Mouse (Mus musculus): ENCODE measurements around the gene Armh3. TPM values are rescaled to one million over a fixed set of nuclear protein-coding genes. Genes with fewer than 3 reads are reported as not detected.
A peak's percentile ranks its signal among the peaks of the same experiment; 100 is the strongest.
"Not testable (repeated sequence)": the region's sequence is repeated elsewhere in the genome, so short reads cannot be mapped to it uniquely, and the experiment has no call there.

The Armh3 gene
- polyA plus RNA-seq, 1 experiment from 2014 or later, result 19.3 TPM

GRCm38 (mm10) chr19:45805817-45806216 lies 192.5 kb downstream of the Armh3 start:
- not testable (repeated sequence) for H3K4me2 ChIP-seq; H3K9me3 ChIP-seq; H3K36me3 ChIP-seq (replicated peaks); H3K9ac ChIP-seq; ATAC-seq (ENCODE audit: low FRiP score); H3K4me3 ChIP-seq (replicated peaks); H3K27ac ChIP-seq; H3K4me1 ChIP-seq
- 92% methylated on average over 6 of the region's 6 CpGs for WGBS
- peaks cover 11% of the 10 kb centered on the region; the same call in 1 of the 2 replicates for H3K27me3 ChIP-seq

DNA sequence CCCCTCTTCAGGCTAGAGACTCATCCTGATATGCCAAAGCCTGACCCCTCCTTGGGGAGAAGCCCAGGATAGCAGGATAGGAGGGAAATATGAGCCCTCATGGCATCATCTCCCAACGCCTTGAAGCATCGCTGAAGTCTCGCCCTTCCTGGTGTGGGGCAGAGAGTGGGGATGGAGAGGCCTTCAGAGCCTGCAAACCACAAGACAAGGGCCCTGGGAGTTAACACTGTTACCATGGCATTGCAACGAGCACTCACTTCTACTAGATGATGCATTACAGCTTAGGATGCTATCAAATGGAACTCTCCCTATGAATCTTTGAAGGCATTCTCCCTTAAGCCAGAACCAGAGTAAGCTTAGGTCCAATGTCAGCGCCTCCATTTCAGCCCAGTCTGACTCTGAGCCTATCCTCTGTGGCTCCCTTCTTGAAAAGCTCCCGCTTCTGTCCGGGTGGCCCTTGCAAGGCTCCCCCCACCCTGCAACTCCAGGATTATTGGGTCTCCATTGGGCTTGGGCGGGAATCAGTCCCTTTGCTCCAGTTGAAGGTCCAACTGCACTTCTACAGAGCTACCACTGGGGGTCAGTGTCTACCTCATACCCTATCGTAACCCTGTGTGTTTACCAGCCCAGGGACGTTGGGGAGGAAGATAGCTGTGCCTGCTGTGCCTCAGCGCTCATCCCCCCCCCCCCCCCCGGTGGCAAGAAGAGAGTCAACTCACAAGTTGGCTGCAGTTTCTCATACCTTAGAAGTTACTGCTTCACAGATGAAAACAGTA lies 193.5 kb downstream of the Armh3 start:
- ATAC-seq (ENCODE audit: low FRiP score), result 0 out of 2 replicates have a peak, but pooled peaks have one; percentile 39
- Histone ChIP-seq H3K4me2 (0 out of 2 replicates have a peak overlapping the region, but pooled peaks have one; percentile 4), H3K27ac (no peak overlapping the region), H3K4me1 (no peaks in the 10 kb centered on the region), H3K9me3 (no peaks in the 10 kb centered on the region), H3K36me3 (replicated peaks) (no peaks in the 10 kb centered on the region), H3K4me3 (replicated peaks) (no peak overlapping the region), H3K27me3 (peaks cover 11% of the 10 kb centered on the region; the same call in 1 of the 2 replicates), H3K9ac (no peak overlapping the region)
- WGBS, result 28% methylated on average over 12 of the region's 12 CpGs

GRCm38 (mm10) chr19:45803408-45803807 lies 194.9 kb downstream of the Armh3 start:
- Histone ChIP-seq H3K9me3 (no peaks in the 10 kb centered on the region), H3K4me1 (no peaks in the 10 kb centered on the region), H3K4me2 (no peak overlapping the region), H3K27ac (no peak overlapping the region), H3K9ac (no peak overlapping the region), H3K27me3 (peaks cover 11% of the 10 kb centered on the region; the same call in 1 of the 2 replicates), H3K36me3 (replicated peaks) (no peaks in the 10 kb centered on the region), H3K4me3 (replicated peaks) (no peak overlapping the region)
- WGBS, result 29% methylated on average over 2 of the region's 4 CpGs
- no peak for ATAC-seq (ENCODE audit: low FRiP score)

DNA sequence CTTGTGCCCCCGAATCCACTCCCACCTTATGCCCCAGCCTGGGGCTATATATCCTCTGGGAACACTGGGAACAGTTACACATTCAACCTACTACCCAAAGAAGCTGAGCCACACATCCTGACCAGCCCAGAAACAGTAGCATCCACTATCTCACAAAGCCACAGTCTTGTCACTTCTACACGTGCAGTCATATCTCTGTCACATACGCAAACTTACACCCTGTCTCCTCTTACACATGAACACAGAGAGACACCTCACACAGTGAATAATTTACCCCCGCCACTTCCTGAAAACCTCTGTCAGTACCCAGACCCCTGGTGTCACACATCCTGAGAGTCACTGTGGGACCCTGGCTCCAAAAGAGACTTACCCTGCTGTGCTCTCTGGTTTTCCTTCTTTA lies 195.6 kb downstream of the Armh3 start:
- no peaks in the 10 kb centered on the region for H3K9me3 ChIP-seq
- no peak overlapping the region for H3K9ac ChIP-seq
- no peak for ATAC-seq (ENCODE audit: low FRiP score)
- H3K4me2 ChIP-seq, result no peak overlapping the region
- 75% methylated on average over 4 of the region's 4 CpGs for WGBS
- peaks cover 11% of the 10 kb centered on the region; the same call in 1 of the 2 replicates for H3K27me3 ChIP-seq
- H3K4me3 ChIP-seq (replicated peaks), result no peak overlapping the region
- H3K36me3 ChIP-seq (replicated peaks), result no peaks in the 10 kb centered on the region
- H3K27ac ChIP-seq, result no peak overlapping the region
- no peaks in the 10 kb centered on the region for H3K4me1 ChIP-seq

- no peak overlapping the region for H3K4me2 ChIP-seq
These were observed 201.4 kb downstream of the Armh3 start for GRCm38 (mm10) chr19:45796879-45797278.

DNA sequence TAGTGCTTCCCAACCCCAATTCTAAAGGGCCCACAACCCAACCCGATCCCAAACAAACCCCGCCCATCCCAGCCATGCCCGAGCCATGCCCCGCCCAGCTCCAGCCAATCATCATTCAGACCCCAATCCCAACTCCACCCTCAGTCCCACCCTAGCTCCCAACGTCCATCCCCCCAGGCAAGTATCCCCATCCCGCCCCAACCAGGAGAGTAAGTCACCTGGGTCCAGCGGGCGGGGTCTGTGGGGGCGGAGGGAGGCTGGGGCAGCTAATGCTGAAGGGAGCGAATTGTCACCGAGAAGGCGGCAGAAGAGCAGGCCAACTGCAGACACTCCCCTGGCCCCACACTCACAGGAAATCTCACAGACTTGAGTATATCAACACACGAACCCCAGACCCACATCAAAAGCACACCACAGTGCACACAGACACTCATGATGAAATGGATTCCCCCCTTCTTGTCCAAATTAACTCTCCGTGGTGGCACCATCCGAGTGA lies 202.2 kb downstream of the Armh3 start:
- WGBS, result 9% methylated on average over 15 of the region's 15 CpGs
- H3K4me3 ChIP-seq (replicated peaks), result peak overlapping the region; percentile 19; the same call in 1 of the 2 replicates
- no peak for ATAC-seq (ENCODE audit: low FRiP score)
- peak overlapping the region; percentile 47 for H3K4me2 ChIP-seq
- H3K36me3 ChIP-seq (replicated peaks), result no peaks in the 10 kb centered on the region
- H3K27ac ChIP-seq, result no peak overlapping the region
- H3K27me3 ChIP-seq, result no peaks in the 10 kb centered on the region
- H3K9ac ChIP-seq, result no peak overlapping the region
- no peaks in the 10 kb centered on the region for H3K9me3 ChIP-seq
- peaks cover 14% of the 10 kb centered on the region for H3K4me1 ChIP-seq

More at GRCm38 (mm10) chr19:45796879-45797278, 201.4 kb downstream of the Armh3 start:
- no peak overlapping the region for H3K4me3 ChIP-seq (replicated peaks)
- no peak overlapping the region for H3K27ac ChIP-seq
- WGBS, result 80% methylated on average over 15 of the region's 15 CpGs
- no peak for ATAC-seq (ENCODE audit: low FRiP score)
- no peaks in the 10 kb centered on the region for H3K27me3 ChIP-seq
- no peak overlapping the region for H3K9ac ChIP-seq
- peaks cover 14% of the 10 kb centered on the region for H3K4me1 ChIP-seq
- H3K9me3 ChIP-seq, result no peaks in the 10 kb centered on the region
- no peaks in the 10 kb centered on the region for H3K36me3 ChIP-seq (replicated peaks)

DNA sequence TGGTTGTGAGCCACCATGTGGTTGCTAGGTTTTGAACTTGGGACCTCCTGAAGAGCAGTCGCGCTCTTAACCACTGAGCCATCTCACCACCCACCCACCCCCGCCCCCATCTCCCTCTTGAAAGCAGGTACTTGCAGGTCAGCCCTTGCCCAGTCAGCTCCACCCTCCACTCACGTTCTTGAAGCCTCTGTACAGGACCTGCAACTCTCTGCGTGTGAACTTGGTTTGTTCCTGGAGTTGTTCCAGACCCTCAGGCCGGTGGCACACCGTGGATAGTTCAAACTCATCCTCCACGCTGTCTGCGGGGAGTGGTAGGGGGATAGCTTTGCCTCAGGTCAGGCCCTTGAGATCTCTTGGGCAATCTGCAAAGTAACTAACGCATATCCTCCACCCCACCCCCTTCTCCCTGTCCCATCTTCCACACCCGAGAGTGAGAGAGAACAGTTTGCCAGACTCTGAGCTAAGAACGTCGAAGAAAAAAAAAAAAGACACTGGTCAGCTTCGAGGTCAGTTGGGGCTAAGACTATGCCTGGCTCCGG lies 202.8 kb downstream of the Armh3 start:
- H3K4me1 ChIP-seq, result peaks cover 14% of the 10 kb centered on the region
- WGBS, result 35% methylated on average over 15 of the region's 15 CpGs
- H3K9me3 ChIP-seq, result no peaks in the 10 kb centered on the region
- ATAC-seq (ENCODE audit: low FRiP score), result no peak
- no peak overlapping the region for H3K9ac ChIP-seq
- peak overlapping the region; percentile 47 for H3K4me2 ChIP-seq
- H3K27me3 ChIP-seq, result no peaks in the 10 kb centered on the region
- H3K27ac ChIP-seq, result no peak overlapping the region
- no peaks in the 10 kb centered on the region for H3K36me3 ChIP-seq (replicated peaks)
- 0 out of 2 replicates have a peak overlapping the region, but pooled peaks have one; percentile 19 for H3K4me3 ChIP-seq (replicated peaks)

GRCm38 (mm10) chr19:45794718-45795117 lies 203.6 kb downstream of the Armh3 start:
- Histone ChIP-seq H3K4me3 (replicated peaks) (no peak overlapping the region), H3K27me3 (no peaks in the 10 kb centered on the region), H3K9me3 (no peaks in the 10 kb centered on the region), H3K4me2 (no peak overlapping the region), H3K36me3 (replicated peaks) (no peaks in the 10 kb centered on the region), H3K4me1 (peaks cover 14% of the 10 kb centered on the region), H3K27ac (no peak overlapping the region), H3K9ac (no peak overlapping the region)
- 83% methylated on average over 6 of the region's 6 CpGs for WGBS
- no peak for ATAC-seq (ENCODE audit: low FRiP score)

- H3K27me3 ChIP-seq, result no peaks in the 10 kb centered on the region
- no peaks in the 10 kb centered on the region for H3K9me3 ChIP-seq
- peaks cover 14% of the 10 kb centered on the region for H3K4me1 ChIP-seq
- no peaks in the 10 kb centered on the region for H3K36me3 ChIP-seq (replicated peaks)
- no peak overlapping the region for H3K4me3 ChIP-seq (replicated peaks)
- no peak overlapping the region for H3K27ac ChIP-seq
- no peak overlapping the region for H3K9ac ChIP-seq
- ATAC-seq (ENCODE audit: low FRiP score), result no peak
- WGBS, result 87% methylated on average over 6 of the region's 6 CpGs
- no peak overlapping the region for H3K4me2 ChIP-seq
These were observed 205.9 kb downstream of the Armh3 start for GRCm38 (mm10) chr19:45792404-45792803.

DNA sequence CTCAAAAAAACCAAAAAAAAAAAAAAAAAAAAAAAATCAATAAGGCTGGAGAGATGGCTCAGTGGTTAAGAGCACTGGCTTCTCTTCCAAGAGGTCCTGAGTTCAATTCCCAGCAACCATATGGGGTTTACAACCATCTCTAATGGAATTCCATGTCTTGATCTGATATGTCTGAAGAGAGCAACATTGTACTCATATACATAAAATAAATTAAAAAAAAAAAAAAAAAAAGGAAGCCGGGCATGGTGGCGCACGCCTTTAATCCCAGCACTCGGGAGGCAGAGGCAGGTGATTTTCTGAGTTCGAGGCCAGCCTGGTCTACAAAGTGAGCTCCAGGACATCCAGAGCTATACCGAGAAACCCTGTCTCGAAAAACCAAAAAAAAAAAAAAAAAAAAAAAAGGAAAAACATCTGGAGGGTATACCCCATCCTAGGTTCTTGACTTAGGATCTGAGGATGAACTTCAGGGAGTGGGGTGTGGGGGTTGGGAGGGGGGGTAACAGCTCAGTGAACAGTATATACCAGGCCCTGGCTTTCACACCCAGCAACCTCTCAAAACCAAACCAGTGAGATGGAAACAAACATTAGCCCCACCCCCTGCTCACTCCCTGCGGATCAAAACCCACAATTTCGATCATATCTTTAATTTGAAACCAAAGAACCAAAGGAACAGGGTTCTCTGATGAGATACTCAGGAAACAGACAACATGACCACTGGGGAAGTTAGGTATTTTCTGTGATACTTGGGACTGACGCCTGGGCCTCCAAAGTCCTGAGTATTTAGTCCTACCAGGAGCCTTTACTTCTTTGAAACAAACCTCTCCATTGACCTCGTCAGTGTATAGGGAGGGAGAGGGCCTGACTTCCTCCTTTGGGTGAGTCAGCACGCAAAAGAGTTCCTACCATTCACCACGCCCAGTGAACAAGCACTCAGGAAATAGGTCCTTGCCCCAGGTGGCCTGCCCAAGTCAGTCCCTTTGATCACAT lies 208.1 kb downstream of the Armh3 start:
- Histone ChIP-seq H3K9ac (no peak overlapping the region), H3K27ac (no peak overlapping the region), H3K4me3 (replicated peaks) (no peak overlapping the region), H3K4me1 (peaks cover 5% of the 10 kb centered on the region; the same call in 1 of the 2 replicates), H3K9me3 (no peaks in the 10 kb centered on the region), H3K36me3 (replicated peaks) (no peaks in the 10 kb centered on the region), H3K27me3 (no peaks in the 10 kb centered on the region), H3K4me2 (no peak overlapping the region)
- 82% methylated on average over 12 of the region's 13 CpGs for WGBS
- ATAC-seq (ENCODE audit: low FRiP score), result no peak

DNA sequence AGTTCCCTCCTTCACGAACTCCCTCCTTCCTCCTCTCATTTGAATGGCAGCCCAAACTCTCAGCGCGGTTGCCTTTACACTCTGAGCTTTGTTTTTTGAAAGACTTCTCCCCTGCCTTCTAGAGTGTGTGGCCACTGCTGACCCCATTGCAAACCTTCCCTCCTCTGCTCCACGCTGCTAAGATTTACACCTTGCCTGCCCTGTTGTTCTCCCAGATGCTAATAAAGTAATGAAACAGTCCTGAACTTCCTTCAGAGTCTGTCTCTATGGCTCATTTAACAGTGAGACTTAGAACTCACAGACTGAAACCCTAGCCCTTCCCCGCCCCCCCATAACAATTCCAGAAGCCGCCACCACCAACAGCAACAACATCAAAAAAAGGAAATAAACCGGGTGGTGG lies 208.9 kb downstream of the Armh3 start:
- Histone ChIP-seq H3K9ac (no peak overlapping the region), H3K4me1 (peaks cover 5% of the 10 kb centered on the region; the same call in 1 of the 2 replicates), H3K4me2 (no peak overlapping the region), H3K9me3 (no peaks in the 10 kb centered on the region), H3K36me3 (replicated peaks) (no peaks in the 10 kb centered on the region), H3K27me3 (no peaks in the 10 kb centered on the region), H3K4me3 (replicated peaks) (no peak overlapping the region), H3K27ac (no peak overlapping the region)
- 86% methylated on average over 7 of the region's 7 CpGs for WGBS
- no peak for ATAC-seq (ENCODE audit: low FRiP score)

DNA sequence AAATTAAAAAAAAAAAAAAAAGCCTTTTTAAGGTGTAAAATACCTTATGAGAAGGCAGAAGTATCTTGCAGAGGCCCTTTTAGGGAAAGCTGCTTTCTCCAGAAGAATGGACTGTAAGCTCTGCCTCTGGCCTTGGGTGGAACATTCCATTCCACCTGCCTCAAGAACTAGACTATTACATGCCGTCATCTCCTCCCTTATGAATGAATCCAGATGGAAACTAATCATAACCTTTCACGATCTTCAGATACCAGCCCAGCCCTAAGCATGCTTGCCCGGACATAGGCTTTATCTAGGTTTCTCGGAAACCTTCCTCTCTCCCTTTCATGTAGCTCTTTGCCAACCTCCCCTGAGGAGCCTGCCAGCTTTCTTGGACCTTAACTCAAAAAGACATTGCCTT lies 210.0 kb downstream of the Armh3 start:
- Histone ChIP-seq H3K4me2 (no peak overlapping the region), H3K9me3 (no peaks in the 10 kb centered on the region), H3K4me3 (replicated peaks) (no peak overlapping the region), H3K27ac (no peak overlapping the region), H3K4me1 (peaks cover 10% of the 10 kb centered on the region), H3K9ac (no peak overlapping the region), H3K27me3 (no peaks in the 10 kb centered on the region), H3K36me3 (replicated peaks) (no peaks in the 10 kb centered on the region)
- ATAC-seq (ENCODE audit: low FRiP score), result no peak
- WGBS, result 94% methylated on average over 4 of the region's 4 CpGs
